Comparison of ENCODE assay signal across 13 mouse cellular contexts in genomic region chr13:81131860-81132259, GRCm38 (mm10).
A peak's percentile ranks its signal among the peaks of the same experiment; 100 is the strongest.
DNase-seq lines count a peak whose midpoint lies in the region; ATAC-seq lines count a peak whose summit lies in the region.
"Had no signal": no experiment of that assay in that cellular context is flagged by ENCODE, and none has a peak within 500 bp of the region (broad histone marks: within the 10 kb centered on the region; RNA-seq: fewer than 3 reads in every experiment).

No protein-coding gene starts in this region.

- H3K27me3 ChIP-seq in midbrain, embryonic 11.5 days (ENCODE audit: control insufficient read depth, insufficient read depth, low read length): no peaks in the 10 kb centered on the region
- no peaks in the 10 kb centered on the region for H3K27me3 ChIP-seq in midbrain, embryonic 14.5 days (ENCODE audit: control insufficient read depth, insufficient read depth, low read length)
- H3K27me3 ChIP-seq in embryonic facial prominence, embryonic 10.5 days (replicated peaks; ENCODE audit: low read depth, poor library complexity, severe bottlenecking): no peaks in the 10 kb centered on the region
- H3K27me3 ChIP-seq in heart, embryonic 15.5 days: no peaks in the 10 kb centered on the region
- H3K27me3 ChIP-seq: hindbrain, embryonic 13.5 days; neural tube, embryonic 12.5 days had no signal

- H3K4me2 ChIP-seq in midbrain, embryonic 11.5 days: no peak overlapping the region
- H3K4me2 ChIP-seq in midbrain, embryonic 14.5 days (ENCODE audit: low read length): no peak overlapping the region
- peak overlapping the region; percentile 17; the same call in 1 of the 2 replicates for H3K4me2 ChIP-seq in heart, embryonic 15.5 days
- H3K4me2 ChIP-seq: hindbrain, embryonic 13.5 days; neural tube, embryonic 12.5 days had no signal

- intact Hi-C loops in left cerebral cortex, postnatal 36 days (cut with DNase I): no loop called here

- WGBS in midbrain, embryonic 11.5 days: 31% methylated on average over 6 of the region's 6 CpGs
- WGBS in midbrain, embryonic 14.5 days: 27% methylated on average over 6 of the region's 6 CpGs
- WGBS in embryonic facial prominence, embryonic 10.5 days: 39% methylated on average over 6 of the region's 6 CpGs
- WGBS in heart, embryonic 15.5 days: 16% methylated on average over 6 of the region's 6 CpGs

- H3K36me3 ChIP-seq in midbrain, embryonic 11.5 days (ENCODE audit: control insufficient read depth, insufficient read depth, low read length): no peaks in the 10 kb centered on the region
- H3K36me3 ChIP-seq in midbrain, embryonic 14.5 days (ENCODE audit: control insufficient read depth, insufficient read depth, low read length): no peaks in the 10 kb centered on the region
- H3K36me3 ChIP-seq in embryonic facial prominence, embryonic 10.5 days (replicated peaks): no peaks in the 10 kb centered on the region
- no peaks in the 10 kb centered on the region for H3K36me3 ChIP-seq in heart, embryonic 15.5 days
- H3K36me3 ChIP-seq: hindbrain, embryonic 13.5 days; neural tube, embryonic 12.5 days had no signal

- H3K4me3 ChIP-seq in midbrain, embryonic 11.5 days (ENCODE audit: low read depth, low read length): no peak overlapping the region
- no peak overlapping the region for H3K4me3 ChIP-seq in midbrain, embryonic 14.5 days (replicated peaks; ENCODE audit: low read depth, low read length)
- no peak overlapping the region for H3K4me3 ChIP-seq in embryonic facial prominence, embryonic 10.5 days
- no peak overlapping the region for H3K4me3 ChIP-seq in heart, embryonic 15.5 days
- H3K4me3 ChIP-seq: hindbrain, embryonic 13.5 days; neural tube, embryonic 12.5 days had no signal

- peak; percentile 68 for DNase-seq in midbrain, embryonic 11.5 days (ENCODE audit: low spot score, missing footprints)
- DNase-seq in midbrain, embryonic 14.5 days: no peak
- DNase-seq in embryonic facial prominence, embryonic 10.5 days (ENCODE audit: low spot score): no peak
- peak; percentile 36 for DNase-seq in lung, postnatal 10 days
- DNase-seq in kidney, postnatal 4 days: no peak
- no peak for DNase-seq in left cerebral cortex, postnatal 36 days (ENCODE audit: low spot score in 2 of 2)
- DNase-seq in frontal cortex, postnatal 36 days (ENCODE audit: low spot score in 2 of 2): no peak
- DNase-seq: right cerebral cortex, postnatal 25 days; thymus, adult 2 months had no signal

- no peak for ATAC-seq in midbrain, embryonic 11.5 days (ENCODE audit: low FRiP score)
- no peak for ATAC-seq in midbrain, embryonic 14.5 days (ENCODE audit: low FRiP score, low TSS enrichment)
- peak; percentile 59 for ATAC-seq in heart, embryonic 15.5 days (replicated peaks; ENCODE audit: insufficient number of reproducible peaks, insufficient read depth, low FRiP score, low read depth)
- ATAC-seq: forebrain, embryonic 14.5 days had no signal

- no peak overlapping the region for H3K9ac ChIP-seq in midbrain, embryonic 11.5 days (ENCODE audit: low read length)
- H3K9ac ChIP-seq in midbrain, embryonic 14.5 days (replicated peaks; ENCODE audit: low read length): no peak overlapping the region
- H3K9ac ChIP-seq in heart, embryonic 15.5 days: no peak overlapping the region
- H3K9ac ChIP-seq: hindbrain, embryonic 13.5 days; neural tube, embryonic 12.5 days had no signal

- H3K27ac ChIP-seq in midbrain, embryonic 11.5 days (ENCODE audit: low read depth, low read length): no peak overlapping the region
- no peak overlapping the region for H3K27ac ChIP-seq in midbrain, embryonic 14.5 days (replicated peaks; ENCODE audit: low read depth, low read length)
- 0 out of 2 replicates have a peak overlapping the region, but pooled peaks have one; percentile 20 for H3K27ac ChIP-seq in embryonic facial prominence, embryonic 10.5 days (replicated peaks)
- peak overlapping the region; percentile 88 for H3K27ac ChIP-seq in heart, embryonic 15.5 days
- H3K27ac ChIP-seq: hindbrain, embryonic 13.5 days; neural tube, embryonic 12.5 days had no signal

- no peaks in the 10 kb centered on the region for H3K4me1 ChIP-seq in midbrain, embryonic 11.5 days (ENCODE audit: control insufficient read depth, insufficient read depth, low read length)
- H3K4me1 ChIP-seq in midbrain, embryonic 14.5 days (ENCODE audit: control insufficient read depth, insufficient read depth, low read length): no peaks in the 10 kb centered on the region
- peaks cover 43% of the 10 kb centered on the region for H3K4me1 ChIP-seq in embryonic facial prominence, embryonic 10.5 days
- H3K4me1 ChIP-seq in heart, embryonic 15.5 days (replicated peaks): peaks cover 51% of the 10 kb centered on the region

- no peaks in the 10 kb centered on the region for H3K9me3 ChIP-seq in midbrain, embryonic 11.5 days (ENCODE audit: control insufficient read depth, low read length)
- no peaks in the 10 kb centered on the region for H3K9me3 ChIP-seq in midbrain, embryonic 14.5 days (ENCODE audit: control insufficient read depth, low read length)
- no peaks in the 10 kb centered on the region for H3K9me3 ChIP-seq in embryonic facial prominence, embryonic 10.5 days
- no peaks in the 10 kb centered on the region for H3K9me3 ChIP-seq in heart, embryonic 15.5 days (replicated peaks)
- H3K9me3 ChIP-seq: hindbrain, embryonic 13.5 days; neural tube, embryonic 12.5 days had no signal

Comparison
In these comparisons a context has a peak if more than half of its experiments do, and no peak if none do; other contexts are left out.
1. DNase-seq: peak in midbrain, embryonic 11.5 days (single experiment) and lung, postnatal 10 days (single experiment); none in midbrain, embryonic 14.5 days (single experiment), embryonic facial prominence, embryonic 10.5 days (single experiment), kidney, postnatal 4 days (0 of 2), left cerebral cortex, postnatal 36 days (0 of 2) and frontal cortex, postnatal 36 days (0 of 2).
2. H3K27ac ChIP-seq: peak in embryonic facial prominence, embryonic 10.5 days (single experiment) and heart, embryonic 15.5 days (single experiment); none in midbrain, embryonic 11.5 days (single experiment) and midbrain, embryonic 14.5 days (single experiment).